Mouse (Mus musculus): ENCODE measurements around the gene Arap2. TPM values are rescaled to one million over a fixed set of nuclear protein-coding genes. Genes with fewer than 3 reads are reported as not detected.

Gene Arap2
- polyA plus RNA-seq, 1 experiment from 2014 or later, result 2.0 TPM

GRCm38 (mm10) chr5:62622848-62623479 lies 143.0 kb downstream of the Arap2 start:
- 87% methylated on average over 11 of the region's 11 CpGs for WGBS
- no peaks in the 10 kb centered on the region for H3K27me3 ChIP-seq (replicated peaks; ENCODE audit: control insufficient read depth, insufficient read depth, low read length)
- H3K4me2 ChIP-seq (ENCODE audit: low read length), result no peak overlapping the region
- H3K9ac ChIP-seq (ENCODE audit: low read length), result no peak overlapping the region
- no peaks in the 10 kb centered on the region for H3K36me3 ChIP-seq (ENCODE audit: control insufficient read depth, insufficient read depth, low read length)
- no peak overlapping the region for H3K4me3 ChIP-seq (ENCODE audit: low read depth, low read length)
- no peaks in the 10 kb centered on the region for H3K4me1 ChIP-seq (ENCODE audit: control insufficient read depth, insufficient read depth, low read length)
- ATAC-seq, result no peak
- H3K27ac ChIP-seq (ENCODE audit: low read depth, low read length), result no peak overlapping the region
- DNase-seq (ENCODE audit: low spot score), result no peak
- no peaks in the 10 kb centered on the region for H3K9me3 ChIP-seq (replicated peaks; ENCODE audit: control insufficient read depth, low read length)

GRCm38 (mm10) chr5:62618286-62618685 lies 147.7 kb downstream of the Arap2 start:
- no peak for ATAC-seq

GRCm38 (mm10) chr5:62611990-62612389 lies 154.0 kb downstream of the Arap2 start:
- H3K4me3 ChIP-seq (ENCODE audit: low read depth, low read length), result no peak overlapping the region
- no peak overlapping the region for H3K9ac ChIP-seq (ENCODE audit: low read length)
- H3K9me3 ChIP-seq (replicated peaks; ENCODE audit: control insufficient read depth, low read length), result no peaks in the 10 kb centered on the region
- H3K36me3 ChIP-seq (ENCODE audit: control insufficient read depth, insufficient read depth, low read length), result no peaks in the 10 kb centered on the region
- peak; percentile 89 for ATAC-seq
- peak; percentile 71 for DNase-seq (ENCODE audit: low spot score)
- no peaks in the 10 kb centered on the region for H3K27me3 ChIP-seq (replicated peaks; ENCODE audit: control insufficient read depth, insufficient read depth, low read length)
- H3K4me2 ChIP-seq (ENCODE audit: low read length), result no peak overlapping the region
- WGBS, result 60% methylated on average over 3 of the region's 3 CpGs
- H3K27ac ChIP-seq (ENCODE audit: low read depth, low read length), result no peak overlapping the region
- H3K4me1 ChIP-seq (ENCODE audit: control insufficient read depth, insufficient read depth, low read length), result no peaks in the 10 kb centered on the region

More at GRCm38 (mm10) chr5:62618286-62618685, 147.7 kb downstream of the Arap2 start:
- Histone ChIP-seq H3K9ac (ENCODE audit: low read length) (no peak overlapping the region), H3K27ac (ENCODE audit: low read depth, low read length) (no peak overlapping the region), H3K9me3 (replicated peaks; ENCODE audit: control insufficient read depth, low read length) (no peaks in the 10 kb centered on the region), H3K27me3 (replicated peaks; ENCODE audit: control insufficient read depth, insufficient read depth, low read length) (no peaks in the 10 kb centered on the region), H3K4me1 (ENCODE audit: control insufficient read depth, insufficient read depth, low read length) (no peaks in the 10 kb centered on the region), H3K36me3 (ENCODE audit: control insufficient read depth, insufficient read depth, low read length) (no peaks in the 10 kb centered on the region), H3K4me2 (ENCODE audit: low read length) (no peak overlapping the region), H3K4me3 (ENCODE audit: low read depth, low read length) (no peak overlapping the region)
- peak; percentile 51 for DNase-seq (ENCODE audit: low spot score)

- DNase-seq (ENCODE audit: low spot score) (peak; percentile 30), ATAC-seq (0 out of 2 replicates have a peak, but pooled peaks have one; percentile 34)
- WGBS, result 72% methylated on average over 1 of the region's 1 CpGs
- H3K4me2 ChIP-seq (ENCODE audit: low read length), result no peak overlapping the region
- no peaks in the 10 kb centered on the region for H3K27me3 ChIP-seq (replicated peaks; ENCODE audit: control insufficient read depth, insufficient read depth, low read length)
- no peak overlapping the region for H3K4me3 ChIP-seq (ENCODE audit: low read depth, low read length)
- no peaks in the 10 kb centered on the region for H3K9me3 ChIP-seq (replicated peaks; ENCODE audit: control insufficient read depth, low read length)
- no peak overlapping the region for H3K27ac ChIP-seq (ENCODE audit: low read depth, low read length)
- no peak overlapping the region for H3K9ac ChIP-seq (ENCODE audit: low read length)
- H3K36me3 ChIP-seq (ENCODE audit: control insufficient read depth, insufficient read depth, low read length), result no peaks in the 10 kb centered on the region
- peaks cover 4% of the 10 kb centered on the region; the same call in 1 of the 2 replicates for H3K4me1 ChIP-seq (ENCODE audit: control insufficient read depth, insufficient read depth, low read length)
These were observed 178.6 kb downstream of the Arap2 start for GRCm38 (mm10) chr5:62587348-62587747.

- Histone ChIP-seq H3K9me3 (replicated peaks; ENCODE audit: control insufficient read depth, low read length) (no peaks in the 10 kb centered on the region), H3K4me1 (ENCODE audit: control insufficient read depth, insufficient read depth, low read length) (peaks cover 4% of the 10 kb centered on the region; the same call in 1 of the 2 replicates), H3K9ac (ENCODE audit: low read length) (no peak overlapping the region), H3K27me3 (replicated peaks; ENCODE audit: control insufficient read depth, insufficient read depth, low read length) (no peaks in the 10 kb centered on the region), H3K27ac (ENCODE audit: low read depth, low read length) (no peak overlapping the region), H3K4me2 (ENCODE audit: low read length) (no peak overlapping the region), H3K36me3 (ENCODE audit: control insufficient read depth, insufficient read depth, low read length) (no peaks in the 10 kb centered on the region), H3K4me3 (ENCODE audit: low read depth, low read length) (no peak overlapping the region)
- ATAC-seq (peak; percentile 68), DNase-seq (ENCODE audit: low spot score) (peak; percentile 64)
- WGBS, result 14% methylated on average over 2 of the region's 2 CpGs
These were observed 183.3 kb downstream of the Arap2 start for GRCm38 (mm10) chr5:62582643-62583042.

- H3K36me3 ChIP-seq (ENCODE audit: control insufficient read depth, insufficient read depth, low read length), result no peaks in the 10 kb centered on the region
- peak; percentile 88 for ATAC-seq
- H3K27ac ChIP-seq (ENCODE audit: low read depth, low read length), result no peak overlapping the region
- no peak overlapping the region for H3K9ac ChIP-seq (ENCODE audit: low read length)
- no peaks in the 10 kb centered on the region for H3K9me3 ChIP-seq (replicated peaks; ENCODE audit: control insufficient read depth, low read length)
- no peaks in the 10 kb centered on the region for H3K27me3 ChIP-seq (replicated peaks; ENCODE audit: control insufficient read depth, insufficient read depth, low read length)
- no peak overlapping the region for H3K4me3 ChIP-seq (ENCODE audit: low read depth, low read length)
- DNase-seq (ENCODE audit: low spot score), result peak; percentile 86
- 15% methylated on average over 3 of the region's 3 CpGs for WGBS
- no peak overlapping the region for H3K4me2 ChIP-seq (ENCODE audit: low read length)
- H3K4me1 ChIP-seq (ENCODE audit: control insufficient read depth, insufficient read depth, low read length), result peaks cover 4% of the 10 kb centered on the region; the same call in 1 of the 2 replicates
These were observed 184.3 kb downstream of the Arap2 start for GRCm38 (mm10) chr5:62581699-62582098.

- WGBS, result 95% methylated on average over 3 of the region's 3 CpGs
- H3K9me3 ChIP-seq (replicated peaks; ENCODE audit: control insufficient read depth, low read length), result no peaks in the 10 kb centered on the region
- no peaks in the 10 kb centered on the region for H3K4me1 ChIP-seq (ENCODE audit: control insufficient read depth, insufficient read depth, low read length)
- no peak overlapping the region for H3K27ac ChIP-seq (ENCODE audit: low read depth, low read length)
- ATAC-seq, result no peak
- H3K36me3 ChIP-seq (ENCODE audit: control insufficient read depth, insufficient read depth, low read length), result no peaks in the 10 kb centered on the region
- no peak overlapping the region for H3K9ac ChIP-seq (ENCODE audit: low read length)
- no peaks in the 10 kb centered on the region for H3K27me3 ChIP-seq (replicated peaks; ENCODE audit: control insufficient read depth, insufficient read depth, low read length)
- no peak overlapping the region for H3K4me3 ChIP-seq (ENCODE audit: low read depth, low read length)
- no peak for DNase-seq (ENCODE audit: low spot score)
- no peak overlapping the region for H3K4me2 ChIP-seq (ENCODE audit: low read length)
These were observed 191.6 kb downstream of the Arap2 start for GRCm38 (mm10) chr5:62574336-62574844.

Other genes with a start within 250 kb of the Arap2 start
- not detected in 2 replicates for gene Dthd1, start 47.7 kb upstream of the Arap2 start, polyA plus RNA-seq (2014; fragmentation: Nextera tagmentation; extraction: Ambion mirVana)

Measured in forebrain, embryonic 14.5 days (tissue).